Comparison of ENCODE assay signal across 8 mouse cellular contexts in genomic region chr11:120581490-120582267, GRCm38 (mm10). TPM values are rescaled to one million over a fixed set of nuclear protein-coding genes. Genes with fewer than 3 reads are reported as not detected.
DNase-seq lines count a peak whose midpoint lies in the region; ATAC-seq lines count a peak whose summit lies in the region.

Arhgdia (minus strand) TSS chr11:120581624.

- peak within 1 kb of the TSS; percentile 97 for H3K4me3 ChIP-seq in brown adipose tissue, adult 24 weeks (ENCODE audit: insufficient read depth, low read depth, low read length)
- H3K4me3 ChIP-seq in forebrain, embryonic 10.5 days, result peak within 1 kb of the TSS; percentile 89
- peak within 1 kb of the TSS; percentile 81 to 91 for H3K4me3 ChIP-seq in heart, embryonic 14.5 days (ENCODE audit: control insufficient read depth in 1 of 2, insufficient read depth in 1 of 2, low read depth in 1 of 2, low read length in 2 of 2)
- peak within 1 kb of the TSS; percentile 87 for H3K4me3 ChIP-seq in liver, embryonic 12.5 days
- peak within 1 kb of the TSS; percentile 91 for H3K4me3 ChIP-seq in stomach, embryonic 14.5 days (ENCODE audit: low read depth, low read length)

- 0 out of 2 replicates have a peak, but pooled peaks cover 3% of the 10 kb centered on the region for H3K4me1 ChIP-seq in brown adipose tissue, adult 24 weeks (ENCODE audit: control insufficient read depth, insufficient read depth, insufficient read length, low read length)
- peaks cover 41% of the 10 kb centered on the region for H3K4me1 ChIP-seq in forebrain, embryonic 10.5 days
- peaks cover 21 to 23% of the 10 kb centered on the region in 2 experiments for H3K4me1 ChIP-seq in heart, embryonic 14.5 days (ENCODE audit: control insufficient read depth in 2 of 2, insufficient read depth in 2 of 2, low read length in 2 of 2)
- peaks cover 46% of the 10 kb centered on the region for H3K4me1 ChIP-seq in liver, embryonic 12.5 days
- peaks cover 18% of the 10 kb centered on the region for H3K4me1 ChIP-seq in stomach, embryonic 14.5 days (ENCODE audit: control insufficient read depth, insufficient read depth, low read length)

- no peaks in the 10 kb centered on the region for H3K27me3 ChIP-seq in forebrain, embryonic 10.5 days (ENCODE audit: poor library complexity, severe bottlenecking)
- no peaks in the 10 kb centered on the region for H3K27me3 ChIP-seq in heart, embryonic 14.5 days (ENCODE audit: control insufficient read depth, insufficient read depth, low read length)
- H3K27me3 ChIP-seq in liver, embryonic 12.5 days (replicated peaks), result no peaks in the 10 kb centered on the region
- no peaks in the 10 kb centered on the region for H3K27me3 ChIP-seq in stomach, embryonic 14.5 days (ENCODE audit: control insufficient read depth, insufficient read depth, low read length)

- H3K27ac ChIP-seq in brown adipose tissue, adult 24 weeks (replicated peaks; ENCODE audit: low read depth, low read length), result peak within 1 kb of the TSS; percentile 96
- peak within 1 kb of the TSS; percentile 99 for H3K27ac ChIP-seq in forebrain, embryonic 10.5 days
- peak within 1 kb of the TSS; percentile 80 to 91 for H3K27ac ChIP-seq in heart, embryonic 14.5 days (replicated peaks in 1 of 2; ENCODE audit: control insufficient read depth in 1 of 2, insufficient read depth in 1 of 2, low read depth in 2 of 2, low read length in 2 of 2)
- peak within 1 kb of the TSS; percentile 93 for H3K27ac ChIP-seq in liver, embryonic 12.5 days
- H3K27ac ChIP-seq in stomach, embryonic 14.5 days (ENCODE audit: low read length), result peak within 1 kb of the TSS; percentile 94

- peak; percentile 64 for ATAC-seq in heart, embryonic 14.5 days (ENCODE audit: insufficient number of reproducible peaks, insufficient read depth, low FRiP score, low read depth)
- ATAC-seq in liver, embryonic 12.5 days, result peak; percentile 60
- ATAC-seq in stomach, embryonic 14.5 days (ENCODE audit: insufficient number of reproducible peaks, insufficient read depth, low FRiP score, low read depth), result peak; percentile 56; the same call in 1 of the 2 replicates

- peak within 1 kb of the TSS; percentile 95 for H3K9ac ChIP-seq in heart, embryonic 14.5 days (ENCODE audit: low read length)
- H3K9ac ChIP-seq in liver, embryonic 12.5 days, result peak within 1 kb of the TSS; percentile 89
- H3K9ac ChIP-seq in stomach, embryonic 14.5 days (replicated peaks; ENCODE audit: low read depth, low read length), result peak within 1 kb of the TSS; percentile 96

- DNase-seq in CD4-positive helper T cell, adult 2 months (ENCODE audit: low read depth, low spot score), result peak; percentile 92
- DNase-seq in forebrain, embryonic 10.5 days (ENCODE audit: extremely low spot score, low spot score), result peak; percentile 82
- peak; percentile 94 for DNase-seq in kidney, postnatal 14 days
- DNase-seq in natural killer cell, adult 2 months (ENCODE audit: low spot score in 2 of 2), result peak; percentile 84 to 87

- H3K4me2 ChIP-seq in heart, embryonic 14.5 days (ENCODE audit: low read length), result peak within 1 kb of the TSS; percentile 93
- H3K4me2 ChIP-seq in liver, embryonic 12.5 days, result peak within 1 kb of the TSS; percentile 98
- peak within 1 kb of the TSS; percentile 95 for H3K4me2 ChIP-seq in stomach, embryonic 14.5 days (replicated peaks; ENCODE audit: low read depth, low read length)

- 5% methylated on average over 69 of the region's 75 CpGs for WGBS in forebrain, embryonic 10.5 days
- WGBS in heart, embryonic 14.5 days, result 5% methylated on average over 66 of the region's 75 CpGs
- whole genome bisulfite sequencing in liver, embryonic 12.5 days (ENCODE audit: insufficient replicate concordance), result 3% methylated on average over 73 of the region's 75 CpGs
- WGBS in stomach, embryonic 14.5 days, result 6% methylated on average over 70 of the region's 75 CpGs

- peaks cover 78% of the 10 kb centered on the region for H3K36me3 ChIP-seq in forebrain, embryonic 10.5 days (replicated peaks)
- H3K36me3 ChIP-seq in heart, embryonic 14.5 days (ENCODE audit: control insufficient read depth, insufficient read depth, low read length), result peaks cover 61% of the 10 kb centered on the region
- peaks cover 76% of the 10 kb centered on the region for H3K36me3 ChIP-seq in liver, embryonic 12.5 days
- H3K36me3 ChIP-seq in stomach, embryonic 14.5 days (ENCODE audit: control insufficient read depth, insufficient read depth, low read length), result peaks cover 47% of the 10 kb centered on the region

- peaks cover 4% of the 10 kb centered on the region; the same call in 1 of the 2 replicates for H3K9me3 ChIP-seq in forebrain, embryonic 10.5 days
- H3K9me3 ChIP-seq in heart, embryonic 14.5 days (ENCODE audit: control insufficient read depth, low read length), result 0 out of 2 replicates have a peak, but pooled peaks cover 3% of the 10 kb centered on the region
- H3K9me3 ChIP-seq in liver, embryonic 12.5 days (replicated peaks), result no peaks in the 10 kb centered on the region
- H3K9me3 ChIP-seq in stomach, embryonic 14.5 days (ENCODE audit: control insufficient read depth, low read depth, low read length), result 0 out of 2 replicates have a peak, but pooled peaks cover 3% of the 10 kb centered on the region

RNA-seq across cellular contexts. Expression of gene Arhgdia, which starts in this region (rescaled TPM):
- 117 and 146 TPM in 2 replicates for polyA plus RNA-seq in brown adipose tissue, adult 24 weeks (2012; ENCODE audit: insufficient read depth, insufficient read length, missing spikeins)
- polyA plus RNA-seq in forebrain, embryonic 10.5 days (2016; fragmentation: Nextera tagmentation; extraction: Ambion mirVana), result 744 and 753 TPM in 2 replicates
- polyA plus RNA-seq in heart, embryonic 14.5 days (2014; fragmentation: Nextera tagmentation; extraction: Ambion mirVana), result 360 and 367 TPM in 2 replicates
- polyA plus RNA-seq in liver, embryonic 12.5 days (2016; fragmentation: Nextera tagmentation; extraction: Ambion mirVana), result 337 and 356 TPM in 2 replicates
- polyA plus RNA-seq in stomach, embryonic 14.5 days (2014; fragmentation: Nextera tagmentation; extraction: Ambion mirVana), result 575 and 578 TPM in 2 replicates

Comparison
In these comparisons a context has a peak if more than half of its experiments do, and no peak if none do; other contexts are left out.
1. Peak in every context shown above with its lines: DNase-seq, ATAC-seq, H3K4me3 ChIP-seq and H3K27ac ChIP-seq.